Mouse (Mus musculus) spleen, adult 2 months (tissue): ENCODE measurements at regions not wholly inside any gene's neighbourhood (a gene's known extent, or its start where the extent isn't known, plus 50 kb on each side); places are given as distances from the start of the nearest gene placed in this dataset.

Experiments
- DNase-seq, 2 experiments: peaks; one replicate each; pipeline versions ENCODE4 v3.0.0 to v3.0.0-alpha.2; 2012 to 2021; ENCODE audit warnings: low spot score in 2 of 2, low read depth in 1 of 2
- H3K27ac ChIP-seq: fragments of 200-500 bp; 2 replicates; pipeline ENCODE4 v1.5.1; 2012; ENCODE audit warnings: low read length, inconsistent platforms; ENCODE audit not compliant: insufficient read depth
- H3K27me3 ChIP-seq: fragments of 200-500 bp; 2 replicates; pipeline ENCODE4 v1.6.1; 2012; ENCODE audit warnings: mild to moderate bottlenecking, moderate library complexity, low read length, inconsistent platforms; ENCODE audit not compliant: control insufficient read depth, insufficient read depth
- H3K36me3 ChIP-seq: fragments of 200-500 bp; 2 replicates; pipeline ENCODE4 v1.6.1; 2012; ENCODE audit warnings: mild to moderate bottlenecking, low read length, inconsistent platforms; ENCODE audit not compliant: control insufficient read depth, insufficient read depth
- H3K4me1 ChIP-seq: fragments of 200-500 bp; 2 replicates; pipeline ENCODE4 v1.6.1; 2011; ENCODE audit warnings: inconsistent platforms; ENCODE audit not compliant: control insufficient read depth, insufficient read depth, insufficient read length
- H3K4me3 ChIP-seq: fragments of 200-500 bp; 2 replicates; pipeline ENCODE4 v1.5.1; 2011; ENCODE audit warnings: mild to moderate bottlenecking, inconsistent platforms; ENCODE audit not compliant: insufficient read depth, insufficient read length; ENCODE audit errors: extremely low read depth
- CTCF ChIP-seq: fragments of 200-500 bp; IDR thresholded peaks from 2 replicates; pipeline ENCODE4 v1.5.1; 2011; ENCODE audit warnings: mild to moderate bottlenecking, inconsistent platforms; ENCODE audit not compliant: insufficient read depth, insufficient read length, insufficient replicate concordance; ENCODE audit errors: extremely low read depth
- POLR2A ChIP-seq: fragments of 200-500 bp; IDR thresholded peaks from 2 replicates; pipeline ENCODE4 v1.6.1; 2011; ENCODE audit warnings: low read depth, low read length, inconsistent platforms
- WGBS: fragments of 180-500 bp; shearing (Covaris S2); methylation state at CpG from one replicate; pipeline ENCODE4 v1.1.7; 2018; 5-methylcytosine and 5-hydroxymethylcytosine counted together

DNA sequence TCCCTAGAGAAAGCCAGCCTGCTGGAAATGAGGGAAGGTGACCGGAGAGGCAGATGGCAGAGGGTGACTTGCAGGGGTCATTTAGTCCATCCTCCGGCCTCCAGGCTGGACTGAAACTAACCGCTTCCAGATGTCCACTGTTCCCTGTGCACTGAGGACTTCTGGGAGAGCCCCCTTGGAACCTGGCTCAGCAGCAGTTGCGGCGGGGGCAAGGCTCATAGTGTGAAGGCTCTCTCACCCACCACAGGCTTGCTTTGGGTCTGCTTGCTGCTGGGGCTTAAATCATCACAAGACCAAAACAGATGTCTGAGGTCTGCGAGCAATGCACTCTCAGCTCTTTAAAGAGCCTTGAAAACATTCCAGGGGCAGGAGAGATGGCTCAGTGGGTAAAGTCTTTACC, 132.2 kb upstream of the Ccnd2 start:
- H3K4me3 ChIP-seq: no peak overlapping the region
- no peaks in the 10 kb centered on the region for H3K36me3 ChIP-seq
- TF ChIP-seq CTCF: no peak
- no peak for TF ChIP-seq POLR2A
- WGBS: 84% methylated on average over 6 of the region's 6 CpGs
- no peaks in the 10 kb centered on the region for H3K27me3 ChIP-seq
- peak in 1 of 2 experiments; percentile 2 for DNase-seq
- peaks cover 9% of the 10 kb centered on the region; the same call in 1 of the 2 replicates for H3K4me1 ChIP-seq
- no peak overlapping the region for H3K27ac ChIP-seq

DNA sequence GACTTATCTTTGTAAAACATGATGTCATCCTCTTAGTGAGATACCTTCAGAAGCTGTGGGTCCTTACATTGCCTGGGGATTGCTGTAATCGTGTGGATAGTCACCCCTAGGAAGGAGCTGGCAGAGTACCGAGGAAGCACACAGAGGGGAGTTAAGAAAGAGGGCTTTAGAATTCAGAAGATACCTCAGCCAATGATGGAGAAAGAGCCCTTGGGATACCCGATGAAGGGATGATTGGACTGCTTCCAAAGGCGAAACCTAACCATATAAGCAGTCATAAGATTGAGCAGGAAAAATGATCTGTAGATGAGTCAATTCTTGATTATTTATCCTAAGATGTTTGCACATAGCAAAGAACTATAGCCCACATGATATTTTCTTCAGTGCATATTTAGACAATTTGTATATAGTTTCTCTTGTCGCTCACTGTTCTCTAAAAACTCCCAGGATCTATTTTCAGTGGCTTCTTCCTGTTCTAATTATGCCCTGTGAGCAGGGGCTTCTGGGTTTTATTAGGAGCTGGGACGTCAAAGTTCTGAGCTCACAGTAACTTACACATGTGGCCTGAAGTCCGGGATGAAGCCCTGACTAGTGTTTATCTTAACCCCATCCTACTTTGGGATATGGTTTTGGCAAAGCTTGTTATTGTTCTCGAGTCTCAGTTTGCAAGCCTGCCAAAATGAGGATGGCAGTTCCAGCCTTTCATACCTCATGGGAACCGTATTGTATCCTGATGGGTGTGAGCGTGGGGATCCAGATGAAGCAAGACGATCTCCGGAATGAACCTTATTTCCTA, 134.9 kb upstream of the Ccnd2 start:
- H3K4me1 ChIP-seq: peaks cover 10% of the 10 kb centered on the region; the same call in 1 of the 2 replicates
- 84% methylated on average over 12 of the region's 12 CpGs for WGBS
- TF ChIP-seq POLR2A (no peak), CTCF (no peak)

DNA sequence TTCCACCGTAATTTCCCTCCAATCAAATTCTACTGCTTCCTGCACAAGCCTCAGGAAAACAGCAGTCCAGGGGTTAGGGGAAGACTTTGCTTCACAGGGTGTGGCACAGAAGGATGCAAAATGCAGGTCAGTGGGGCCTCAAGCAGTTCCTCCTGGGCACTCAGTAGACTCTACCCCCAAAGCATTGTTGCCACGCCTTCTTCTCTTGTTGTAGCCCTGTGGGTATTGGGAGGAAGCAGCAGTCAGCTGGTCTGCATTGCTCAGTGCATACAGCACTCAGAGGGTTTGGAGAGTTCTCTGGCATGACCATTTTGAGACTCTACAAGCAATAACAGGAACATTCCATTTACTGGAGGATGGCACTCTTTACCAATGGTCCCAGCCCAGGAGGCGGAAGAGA, 137.0 kb upstream of the Ccnd2 start:
- Histone ChIP-seq H3K27me3 (no peaks in the 10 kb centered on the region), H3K4me3 (no peak overlapping the region), H3K36me3 (no peaks in the 10 kb centered on the region), H3K27ac (no peak overlapping the region), H3K4me1 (peaks cover 10% of the 10 kb centered on the region; the same call in 1 of the 2 replicates)
- 49% methylated on average over 3 of the region's 3 CpGs for WGBS
- peak in 1 of 2 experiments; percentile 21 for DNase-seq
- no peak for TF ChIP-seq POLR2A
- TF ChIP-seq CTCF: no peak

More for the DNA sequence above, 134.9 kb upstream of the Ccnd2 start:
- no peak overlapping the region for H3K4me3 ChIP-seq
- no peak for DNase-seq
- no peaks in the 10 kb centered on the region for H3K36me3 ChIP-seq
- no peak overlapping the region for H3K27ac ChIP-seq
- H3K27me3 ChIP-seq: no peaks in the 10 kb centered on the region

DNA sequence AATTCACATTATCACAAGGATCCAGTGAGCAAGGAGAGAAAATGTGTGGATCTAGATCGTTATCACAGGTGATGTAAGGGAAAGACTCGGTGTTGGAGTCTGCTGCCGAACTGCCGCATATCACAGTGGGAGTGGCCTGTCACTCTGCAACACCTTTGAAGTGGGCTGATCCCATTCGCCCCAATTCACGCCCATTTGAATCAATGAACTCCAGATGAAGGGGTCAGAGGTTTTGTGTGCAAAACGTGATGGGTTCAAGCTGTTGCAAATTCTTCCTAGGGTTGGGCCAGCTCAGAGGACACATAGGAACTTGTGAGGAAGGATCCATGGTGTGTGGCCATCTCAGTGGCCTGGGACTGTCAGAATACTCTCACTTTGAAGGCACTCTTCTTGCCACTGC, 139.9 kb upstream of the Ccnd2 start:
- Histone ChIP-seq H3K36me3 (no peaks in the 10 kb centered on the region), H3K27ac (no peak overlapping the region), H3K4me3 (no peak overlapping the region), H3K27me3 (no peaks in the 10 kb centered on the region), H3K4me1 (peaks cover 10% of the 10 kb centered on the region; the same call in 1 of the 2 replicates)
- no peak for DNase-seq
- 79% methylated on average over 7 of the region's 7 CpGs for WGBS
- TF ChIP-seq CTCF (no peak), POLR2A (no peak)

DNA sequence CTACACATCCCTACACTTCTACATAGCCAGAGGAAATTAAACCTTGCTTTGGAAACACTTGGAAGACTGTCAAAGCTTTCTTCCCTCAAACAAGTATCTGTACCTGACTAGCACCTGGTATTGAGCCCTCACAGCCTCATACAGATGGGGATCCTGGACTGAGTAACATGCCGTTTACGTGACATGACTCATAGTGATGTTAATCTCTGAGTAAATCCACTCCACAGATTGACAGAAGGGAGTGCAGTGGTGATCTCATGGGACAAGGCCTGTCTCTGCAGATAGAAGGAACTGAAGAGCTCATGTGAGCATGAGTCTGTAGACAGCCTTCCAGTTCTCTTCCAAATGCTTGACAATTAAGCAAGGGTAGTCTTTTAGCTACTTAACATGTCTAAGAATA, 141.8 kb upstream of the Ccnd2 start:
- DNase-seq: no peak
- Histone ChIP-seq H3K4me3 (no peak overlapping the region), H3K27ac (no peak overlapping the region), H3K36me3 (no peaks in the 10 kb centered on the region), H3K27me3 (no peaks in the 10 kb centered on the region), H3K4me1 (peaks cover 5% of the 10 kb centered on the region; the same call in 1 of the 2 replicates)
- 88% methylated on average over 2 of the region's 2 CpGs for WGBS
- TF ChIP-seq CTCF (no peak), POLR2A (no peak)

DNA sequence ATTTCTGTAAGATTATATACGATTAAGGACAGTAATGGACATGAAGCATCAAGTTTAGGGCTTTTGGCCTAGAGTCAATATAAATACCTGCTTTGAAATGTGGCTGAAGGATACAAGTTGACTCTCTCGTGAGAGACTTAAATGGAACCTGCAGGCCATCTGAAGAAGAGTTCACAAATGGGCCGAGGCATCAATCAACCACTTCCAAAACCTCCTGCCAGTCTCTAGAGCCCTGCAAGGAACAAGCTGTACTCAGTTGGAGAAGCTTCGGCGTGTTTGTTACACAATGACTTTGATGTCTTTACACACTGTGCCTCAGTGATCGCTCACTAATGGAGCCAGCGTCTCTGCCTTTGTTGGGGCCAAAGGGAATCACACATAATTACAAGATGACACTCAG, 146.1 kb upstream of the Ccnd2 start:
- 91% methylated on average over 7 of the region's 7 CpGs for WGBS
- no peak for DNase-seq
- Histone ChIP-seq H3K36me3 (no peaks in the 10 kb centered on the region), H3K27ac (no peak overlapping the region), H3K27me3 (no peaks in the 10 kb centered on the region), H3K4me3 (no peak overlapping the region), H3K4me1 (no peaks in the 10 kb centered on the region)
- TF ChIP-seq POLR2A (no peak), CTCF (no peak)
